Mouse (Mus musculus): ENCODE measurements at regions not wholly inside any gene's neighbourhood (a gene's known extent, or its start where the extent isn't known, plus 50 kb on each side); places are given as distances from the start of the nearest gene placed in this dataset.
A peak's percentile ranks its signal among the peaks of the same experiment; 100 is the strongest.
"Not testable (repeated sequence)": the region's sequence is repeated elsewhere in the genome, so short reads cannot be mapped to it uniquely, and the experiment has no call there.

DNA sequence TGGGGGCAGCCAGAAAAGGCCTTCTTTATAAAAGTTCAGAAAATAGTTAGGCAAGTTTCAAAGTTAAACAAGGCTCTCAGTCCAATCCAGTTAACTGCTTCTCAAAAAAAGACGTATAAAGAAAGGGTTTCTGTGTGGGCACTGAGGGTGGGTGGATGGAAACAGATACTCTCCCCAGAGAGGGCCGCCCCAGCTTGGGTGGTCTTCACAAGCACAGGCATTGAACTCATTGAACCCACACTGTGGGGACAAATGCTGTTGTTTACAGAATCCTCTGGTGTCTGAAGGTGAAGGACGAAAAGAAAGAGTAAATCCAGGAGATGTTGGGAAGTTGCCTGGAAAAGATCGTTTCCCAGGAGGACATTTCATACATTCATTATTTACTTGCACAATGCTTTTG lies 253.9 kb downstream of the Trib2 start:
- no peak for DNase-seq (ENCODE audit: low spot score)

DNA sequence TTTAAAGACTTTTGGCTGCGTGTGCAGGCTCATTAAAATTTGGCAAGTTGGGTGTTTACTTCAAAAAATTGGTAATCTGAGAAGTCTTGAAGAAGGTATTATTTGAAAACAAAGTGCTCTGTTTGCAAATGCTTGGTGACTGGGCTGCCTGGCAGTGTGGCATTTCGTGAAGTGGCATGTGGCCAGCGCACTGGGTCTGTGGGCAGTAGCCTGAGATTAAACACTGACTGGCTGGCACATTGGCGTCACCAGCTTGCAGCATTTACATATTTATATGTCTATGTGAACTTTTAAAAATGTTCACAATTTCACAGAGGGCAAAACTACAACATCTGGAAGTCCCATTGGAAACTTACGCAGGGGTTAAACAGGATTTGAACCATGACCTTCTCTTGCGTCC lies 261.3 kb downstream of the Trib2 start:
- DNase-seq (ENCODE audit: low spot score), result no peak

DNA sequence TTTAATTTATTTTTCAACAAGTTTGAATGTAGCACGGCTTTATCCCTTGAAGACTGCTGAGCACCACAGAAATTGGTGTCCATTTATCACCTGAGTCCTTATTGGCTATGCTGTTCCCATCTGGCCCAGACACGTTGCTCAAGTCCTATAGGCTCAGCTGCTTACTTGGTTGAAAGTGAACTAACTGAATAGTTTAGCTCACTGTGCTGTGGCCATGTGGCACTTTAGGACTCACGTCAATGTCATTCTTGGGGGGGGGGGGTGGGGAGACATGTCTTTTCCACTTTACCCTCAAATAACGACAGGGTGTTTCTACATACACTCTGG lies 263.1 kb downstream of the Trib2 start:
- no peak for DNase-seq (ENCODE audit: low spot score)

DNA sequence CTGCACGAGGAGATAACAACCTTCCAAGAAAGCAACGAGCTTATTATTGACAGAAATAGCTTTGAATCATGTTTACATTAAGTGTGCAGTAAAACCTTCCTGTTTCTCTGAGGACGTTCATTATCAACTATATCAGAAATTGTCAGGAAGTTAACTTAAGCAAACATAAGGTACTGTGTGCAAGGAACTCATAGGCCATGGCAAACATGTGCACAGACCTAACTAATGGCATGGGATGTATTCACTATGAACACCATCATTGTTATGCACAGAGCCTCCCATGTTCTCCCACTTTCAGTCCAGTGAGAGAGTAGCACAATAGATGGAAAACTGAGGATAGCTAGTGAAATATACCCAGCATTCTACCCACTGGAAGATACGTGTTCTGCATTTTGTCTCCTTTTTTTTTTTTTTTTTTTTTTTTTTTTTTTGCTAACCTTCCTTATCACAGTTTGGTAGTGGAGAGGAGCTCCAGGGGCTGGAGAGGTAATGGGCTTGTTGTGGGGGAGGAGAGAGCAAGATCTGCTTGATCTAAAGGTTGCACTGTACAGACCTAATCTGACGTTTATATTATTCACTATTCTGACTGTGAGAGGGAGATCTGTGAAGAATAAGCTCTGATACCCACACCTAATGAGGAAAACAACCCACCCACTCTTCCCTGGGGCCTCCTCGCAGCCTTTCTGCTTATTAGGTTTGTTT lies 263.6 kb downstream of the Trib2 start:
- DNase-seq (ENCODE audit: low spot score), result no peak

DNA sequence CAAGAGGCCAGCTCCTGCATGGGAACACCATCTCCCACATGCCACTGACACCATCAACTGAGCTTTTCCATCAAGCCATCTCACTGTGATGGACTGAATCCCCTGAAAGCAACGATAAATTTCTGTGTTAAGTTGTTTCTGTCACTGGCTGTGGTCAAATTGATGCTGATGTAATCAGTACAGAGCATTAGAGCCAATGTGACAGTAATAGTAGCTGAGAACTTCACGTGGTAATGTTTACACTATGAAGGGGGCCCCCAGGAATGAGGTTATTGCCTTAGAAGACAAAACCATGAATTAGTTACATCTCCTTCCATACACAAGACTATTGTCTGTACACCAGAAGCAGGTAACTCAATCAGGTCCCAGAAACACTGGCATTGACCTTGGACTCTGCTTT lies 264.5 kb downstream of the Trib2 start:
- no peak for DNase-seq (ENCODE audit: low spot score)

DNA sequence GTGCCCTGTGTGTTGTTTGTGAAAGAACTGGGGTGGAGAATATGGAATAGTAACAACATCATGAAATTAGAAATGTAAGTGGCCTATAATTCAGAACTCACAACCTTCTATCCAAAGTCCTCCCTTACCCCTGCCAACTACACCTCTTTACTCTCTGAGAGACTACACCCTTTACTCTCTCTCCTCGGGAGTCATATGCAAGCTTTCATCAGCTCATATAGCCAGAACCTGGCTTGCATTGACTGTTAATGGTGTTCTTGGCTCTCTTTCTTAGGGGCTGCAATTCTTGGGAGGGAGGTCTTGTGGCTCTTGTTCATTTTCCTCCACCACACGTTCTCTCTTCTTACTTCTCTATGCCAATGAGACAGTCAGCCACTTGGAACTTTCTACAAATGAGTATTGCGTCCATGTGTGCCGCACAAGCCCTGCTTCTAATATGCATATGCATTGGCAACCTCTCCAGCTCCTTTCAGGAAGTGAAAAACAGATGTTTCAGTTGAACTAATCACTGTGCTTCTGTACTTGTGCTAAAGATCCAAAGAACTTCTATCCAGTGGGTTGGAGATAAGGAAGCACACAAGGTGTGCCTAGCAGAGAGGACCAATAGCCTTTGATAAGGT lies 265.3 kb downstream of the Trib2 start:
- DNase-seq (ENCODE audit: low spot score), result no peak

DNA sequence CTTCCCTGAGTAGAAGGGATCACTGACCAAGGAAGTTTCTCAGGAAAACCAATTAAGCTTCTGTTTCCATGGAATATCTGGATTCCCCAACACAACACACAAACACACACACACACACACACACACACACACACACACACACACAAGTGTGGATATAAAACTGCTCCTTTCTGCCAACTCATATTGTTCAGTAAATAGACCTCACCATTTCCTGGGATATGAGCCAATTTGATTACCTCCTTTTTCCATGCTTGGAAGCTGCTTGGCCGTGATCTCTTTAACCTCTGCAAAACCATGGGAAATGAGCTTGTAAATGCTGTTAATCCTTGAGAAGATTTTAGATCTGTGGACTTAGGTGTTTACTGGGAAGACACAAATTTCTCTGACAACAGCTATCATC lies 272.4 kb downstream of the Trib2 start:
- DNase-seq (ENCODE audit: low spot score), result peak; percentile 51

DNA sequence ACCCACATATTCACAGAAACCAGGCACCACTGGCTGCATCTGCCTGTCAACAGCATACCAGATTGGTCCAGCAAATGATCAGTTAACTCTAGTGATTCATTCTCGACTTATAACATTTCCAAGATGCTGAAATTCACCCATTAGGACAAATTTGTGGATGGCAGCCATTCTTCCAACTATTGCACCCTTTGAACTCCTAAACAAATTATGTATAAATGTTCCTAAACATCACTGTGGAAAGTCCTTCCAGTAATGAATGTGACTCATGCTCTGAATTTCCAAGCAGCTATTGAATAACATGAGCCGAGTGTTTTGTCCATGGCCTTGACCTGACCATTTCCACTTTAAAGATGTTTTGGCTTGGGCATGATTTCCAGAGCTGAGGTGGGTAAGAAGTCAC lies 274.2 kb downstream of the Trib2 start:
- no peak for DNase-seq (ENCODE audit: low spot score)

DNA sequence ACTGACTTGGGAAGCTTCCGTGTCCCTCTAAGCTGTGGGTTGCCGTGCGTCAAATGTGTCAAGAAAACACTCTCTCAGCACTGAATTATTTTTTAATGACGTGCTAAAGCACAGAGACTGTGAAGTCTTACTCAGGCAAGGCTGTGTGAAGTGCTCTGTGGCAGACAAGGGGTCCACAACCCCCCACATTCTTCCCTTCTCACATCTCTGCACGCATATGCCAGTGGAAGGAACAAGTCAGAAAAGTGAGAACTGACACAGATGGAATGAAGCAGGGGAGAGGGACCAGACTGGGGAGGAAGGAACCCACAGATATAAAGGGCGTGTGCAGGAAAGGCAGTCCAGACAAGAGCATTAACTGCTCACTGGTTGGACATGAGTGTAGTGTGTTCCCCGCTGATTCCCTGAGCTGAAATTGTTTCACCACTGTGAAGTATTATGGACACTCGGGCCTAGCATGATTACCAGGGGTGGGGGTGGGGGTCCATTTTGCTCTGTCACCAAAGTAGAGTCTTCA lies 279.8 kb downstream of the Trib2 start:
- no peak for DNase-seq (ENCODE audit: low spot score)

DNA sequence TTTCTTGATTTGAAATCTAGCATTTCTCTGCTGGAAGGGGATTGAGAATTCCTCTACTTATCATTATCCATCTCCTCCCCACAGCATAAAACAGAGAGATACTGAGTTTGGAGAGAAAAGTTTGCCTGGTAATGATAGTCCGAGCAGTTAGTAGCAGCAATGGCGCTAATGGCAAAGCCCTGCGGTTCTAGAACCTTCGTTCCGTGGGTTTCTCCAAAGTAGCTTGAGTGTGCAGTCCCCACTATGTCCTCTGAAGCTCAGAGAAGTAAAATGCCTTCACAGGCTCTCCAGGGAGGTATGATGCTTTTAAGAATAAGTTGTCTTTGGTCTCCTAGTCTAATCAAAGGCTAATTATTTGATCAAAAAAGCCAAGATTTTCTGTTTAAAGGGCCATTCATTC lies 280.5 kb downstream of the Trib2 start:
- DNase-seq (ENCODE audit: low spot score), result no peak

DNA sequence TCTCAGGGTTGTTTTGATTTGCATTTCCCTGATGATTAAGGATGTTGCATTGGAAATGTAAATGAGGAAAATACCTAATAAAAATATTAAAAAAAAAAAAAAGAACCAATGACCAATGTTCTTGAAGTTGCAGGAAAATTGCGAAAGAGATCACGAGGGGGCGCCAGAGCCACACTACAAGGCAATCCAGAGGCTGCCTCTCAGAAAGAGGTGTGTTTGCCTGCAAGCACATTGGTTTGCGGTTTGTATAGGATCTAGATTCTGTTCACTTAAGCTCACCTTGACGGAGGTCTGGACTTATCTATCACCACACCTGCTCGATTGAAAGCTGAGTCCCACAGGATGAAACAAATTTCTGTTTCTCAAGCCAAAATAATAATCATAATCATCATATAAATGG lies 280.9 kb downstream of the Trib2 start:
- peak; percentile 83 for DNase-seq (ENCODE audit: low spot score)

DNA sequence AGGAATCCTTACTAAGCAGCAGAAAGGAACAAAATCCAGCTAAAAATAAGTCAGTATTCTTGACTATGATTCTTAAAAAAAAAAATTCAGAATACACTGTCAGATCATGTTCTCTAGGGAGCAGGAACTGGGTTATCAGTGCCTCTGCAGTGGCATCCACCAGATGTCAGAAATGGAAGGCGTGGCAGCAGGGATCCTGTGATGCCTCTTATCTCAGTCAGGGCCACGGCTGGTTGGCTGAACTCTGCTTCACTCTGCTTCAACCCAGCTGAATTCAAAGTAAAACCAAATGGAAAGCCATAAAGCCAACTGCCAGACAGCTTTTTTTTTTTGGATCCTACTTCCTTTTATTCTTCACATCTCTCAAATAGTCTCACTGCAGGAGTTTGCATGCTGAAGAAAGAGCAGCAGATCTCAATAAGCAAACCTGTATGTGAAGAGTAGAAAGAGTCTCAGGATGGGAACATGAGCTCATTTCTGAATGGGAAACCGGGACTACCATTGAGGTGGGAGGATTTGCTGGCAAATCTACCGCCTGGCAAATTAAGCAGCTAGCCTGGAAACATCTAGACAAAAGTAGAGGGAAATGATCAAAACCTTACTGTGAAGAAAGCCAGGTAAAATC lies 295.8 kb downstream of the Trib2 start:
- no peak for DNase-seq (ENCODE audit: low spot score)

DNA sequence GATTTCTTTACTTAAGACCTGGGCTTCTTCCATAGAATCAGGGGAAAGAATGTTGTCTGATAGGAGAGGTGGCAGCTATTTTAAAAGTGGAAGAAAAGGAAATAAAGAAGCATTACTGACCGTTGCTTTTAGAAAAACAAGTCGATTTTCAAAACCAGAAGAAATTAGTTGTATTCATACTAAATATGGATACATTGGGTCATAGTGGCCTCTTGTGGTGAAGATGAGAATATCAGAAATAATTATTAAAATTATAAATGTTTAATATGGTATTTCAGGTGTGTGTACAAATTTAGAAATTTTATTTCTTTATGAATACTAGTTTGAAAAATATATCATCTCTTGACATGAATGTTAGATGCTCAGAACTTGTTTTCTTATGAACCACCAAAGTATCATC lies 304.7 kb downstream of the Trib2 start:
- no peak for DNase-seq (ENCODE audit: low spot score)

DNA sequence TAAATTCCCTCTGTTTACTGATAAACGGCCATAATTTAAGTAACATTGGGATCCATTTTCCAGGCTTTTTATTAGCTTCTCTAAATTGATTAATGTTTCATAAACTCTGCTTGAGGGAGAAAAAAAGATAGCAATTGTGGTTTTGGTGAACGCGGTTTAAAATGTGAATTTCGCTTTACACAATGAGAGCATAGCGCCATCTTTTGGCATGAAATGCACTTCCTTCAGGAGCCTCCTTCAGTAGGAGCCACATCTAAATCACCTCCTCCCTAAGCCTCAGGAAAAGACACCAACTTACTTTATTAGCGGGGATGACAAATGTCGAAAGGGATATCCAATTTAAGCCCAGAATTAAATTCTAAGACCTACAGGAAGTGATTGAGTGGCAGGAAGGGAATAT lies 309.1 kb downstream of the Trib2 start:
- no peak for DNase-seq (ENCODE audit: low spot score)

DNA sequence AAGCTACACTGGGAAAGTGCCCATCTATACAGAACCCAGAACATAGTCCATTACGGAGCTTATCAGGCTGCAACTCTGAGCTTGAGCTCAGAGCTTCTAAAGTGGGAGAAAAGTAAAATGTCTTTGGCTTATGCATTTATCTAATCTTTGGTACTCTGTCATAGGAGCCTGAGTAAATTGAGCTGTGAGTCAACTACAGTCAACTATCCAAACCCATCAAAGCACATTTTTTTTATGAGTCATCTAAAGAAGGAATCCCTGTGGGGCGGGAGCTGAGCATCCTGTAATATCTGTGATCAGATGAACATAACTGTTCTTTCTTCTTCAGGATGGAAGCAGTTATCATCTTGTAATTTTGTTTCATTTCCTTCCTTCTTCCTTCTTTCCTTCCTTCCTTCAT lies 323.1 kb downstream of the Trib2 start:
- no peak for DNase-seq (ENCODE audit: low spot score)

DNA sequence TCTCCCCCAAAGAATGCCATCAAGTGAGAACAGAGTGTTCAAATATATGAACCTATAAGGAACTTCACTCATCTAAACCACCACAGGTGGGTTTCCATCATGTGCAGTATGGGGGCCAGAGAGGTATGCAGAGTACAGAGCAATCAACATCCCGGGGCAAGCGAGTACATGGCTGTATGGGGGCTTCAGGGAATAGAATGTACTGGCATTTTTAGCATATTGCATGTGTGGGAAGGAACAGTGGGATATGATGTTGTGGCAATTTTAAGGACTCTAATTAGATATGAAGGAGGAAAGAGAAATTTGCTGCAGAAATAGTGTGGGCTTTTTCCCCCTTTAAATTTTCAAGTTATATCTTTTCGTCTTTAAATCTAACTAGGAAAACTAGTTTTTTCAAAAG lies 344.0 kb downstream of the Trib2 start:
- no peak for DNase-seq (ENCODE audit: low spot score)

DNA sequence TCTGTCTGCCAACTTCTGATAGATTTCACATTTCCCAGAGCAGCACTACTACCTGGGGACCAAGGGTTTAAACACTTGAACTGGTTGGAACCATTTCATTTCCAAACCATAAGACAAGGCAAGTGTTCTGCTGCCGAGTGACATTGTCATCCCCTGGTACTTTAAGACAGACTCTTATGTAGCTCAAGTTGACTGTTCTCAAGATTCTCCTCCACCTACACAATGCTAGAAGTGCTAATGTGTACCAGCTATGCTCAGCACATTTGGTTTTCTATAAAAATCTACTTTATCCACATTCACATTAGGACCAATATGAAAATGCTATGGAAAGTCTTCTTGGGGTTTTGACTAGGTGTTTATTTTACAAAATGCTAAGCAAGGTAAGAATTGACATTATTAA lies 357.3 kb downstream of the Trib2 start:
- no peak for DNase-seq (ENCODE audit: low spot score)

DNA sequence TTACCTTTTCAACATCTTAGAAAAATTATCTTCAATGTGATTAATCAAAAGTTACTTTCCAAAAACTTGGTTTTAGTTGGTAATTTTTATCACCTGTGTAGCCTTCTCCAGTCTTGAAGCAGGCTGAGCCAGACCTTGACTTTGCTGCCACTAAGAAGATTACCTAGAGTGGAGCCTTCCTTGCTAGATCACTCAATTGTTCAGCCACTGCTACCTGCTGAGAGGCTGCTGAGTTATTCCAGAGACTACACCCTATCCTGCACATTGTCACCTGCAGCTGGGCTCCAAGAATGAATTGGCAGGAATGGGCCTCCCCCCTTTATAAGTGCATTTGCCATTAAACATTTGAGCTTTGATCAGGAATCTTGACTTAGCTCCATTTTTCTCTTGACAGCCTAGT lies 360.4 kb downstream of the Trib2 start:
- not testable (repeated sequence) for DNase-seq (ENCODE audit: low spot score)

DNA sequence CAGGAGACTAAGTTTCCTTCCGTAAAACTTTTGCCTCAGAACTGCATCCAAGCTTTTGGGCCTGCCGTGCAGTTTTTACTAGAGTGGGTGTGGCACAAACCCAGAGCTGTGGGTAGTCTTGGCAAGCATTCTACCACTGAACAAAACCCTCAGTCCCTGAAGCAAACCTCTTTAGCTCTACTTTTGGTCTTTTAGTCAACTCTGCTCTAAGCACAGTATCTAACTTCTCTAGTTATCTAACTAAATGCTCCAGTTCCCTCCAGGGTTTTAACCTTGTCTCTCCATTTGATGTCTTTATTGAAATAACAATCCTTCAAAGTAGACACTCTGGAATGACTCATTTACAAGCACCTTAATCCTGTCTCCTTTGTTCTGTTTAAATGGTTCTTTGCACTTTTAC lies 361.0 kb downstream of the Trib2 start:
- DNase-seq (ENCODE audit: low spot score), result no peak

DNA sequence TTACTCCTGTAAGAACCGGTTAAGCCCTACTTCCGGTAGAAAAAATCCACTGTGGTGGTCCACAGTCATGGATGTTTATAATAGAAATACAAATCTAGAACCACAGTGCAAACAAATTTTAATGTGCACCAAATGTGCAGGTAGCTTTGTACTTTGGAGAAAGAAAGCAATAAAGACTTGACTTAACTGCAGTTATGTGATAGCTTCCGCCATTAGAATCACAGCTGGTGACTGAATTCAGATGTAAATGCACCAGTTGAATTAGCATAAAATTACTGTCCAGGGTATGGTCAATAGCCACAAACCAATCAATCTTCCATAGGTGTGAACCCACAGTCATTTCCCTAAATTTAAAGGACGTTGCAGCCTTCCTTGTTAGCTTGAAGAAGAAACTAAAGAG lies 367.2 kb downstream of the Trib2 start:
- DNase-seq (ENCODE audit: low spot score), result no peak

DNA sequence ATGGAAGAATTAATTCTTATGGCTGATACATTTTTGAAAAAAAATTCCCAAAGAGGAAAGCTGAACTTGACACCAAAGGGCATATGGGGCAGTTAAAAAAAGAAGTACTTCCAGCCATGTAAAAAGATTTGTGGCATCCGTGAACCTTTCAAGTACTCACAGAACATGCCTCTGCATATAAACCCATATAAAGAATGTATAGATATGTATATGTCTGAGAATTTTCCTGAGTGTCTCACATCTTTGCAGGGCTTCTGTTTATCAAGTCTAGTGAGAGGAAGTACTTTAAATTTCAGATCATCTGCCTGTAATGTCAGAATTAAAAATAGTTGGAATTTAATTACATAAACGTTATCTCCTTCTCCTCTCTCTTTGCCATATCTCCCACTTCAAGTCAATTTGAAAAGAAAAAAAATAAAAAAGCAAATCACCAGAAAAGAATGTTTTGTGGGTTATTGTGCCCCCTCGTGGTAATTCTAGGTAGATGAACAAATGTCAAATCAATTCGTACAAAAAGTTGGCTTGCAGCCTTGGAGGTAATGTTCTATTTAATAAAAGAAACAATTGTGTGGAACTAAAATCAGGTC lies 400.4 kb downstream of the Trib2 start:
- no peak for DNase-seq (ENCODE audit: low spot score)

DNA sequence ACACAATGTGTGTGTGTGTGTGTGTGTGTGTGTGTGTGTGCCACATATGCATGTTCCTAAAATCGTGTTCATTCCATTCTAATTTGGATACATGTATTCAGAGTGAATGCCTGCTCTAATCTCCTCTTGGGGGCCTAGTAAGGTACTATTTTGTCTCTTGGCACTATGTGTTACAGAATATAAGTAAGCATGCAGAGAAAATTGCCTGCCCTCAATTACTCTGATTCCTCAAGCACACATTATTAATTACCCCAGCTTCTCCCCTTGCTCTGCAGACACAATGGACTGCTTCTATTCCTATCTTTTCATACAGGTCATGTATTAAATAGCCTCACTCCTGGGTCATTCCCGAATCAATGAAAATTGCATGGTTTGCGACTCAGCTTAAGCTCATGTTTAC lies 406.3 kb downstream of the Trib2 start:
- no peak for DNase-seq (ENCODE audit: low spot score)

DNA sequence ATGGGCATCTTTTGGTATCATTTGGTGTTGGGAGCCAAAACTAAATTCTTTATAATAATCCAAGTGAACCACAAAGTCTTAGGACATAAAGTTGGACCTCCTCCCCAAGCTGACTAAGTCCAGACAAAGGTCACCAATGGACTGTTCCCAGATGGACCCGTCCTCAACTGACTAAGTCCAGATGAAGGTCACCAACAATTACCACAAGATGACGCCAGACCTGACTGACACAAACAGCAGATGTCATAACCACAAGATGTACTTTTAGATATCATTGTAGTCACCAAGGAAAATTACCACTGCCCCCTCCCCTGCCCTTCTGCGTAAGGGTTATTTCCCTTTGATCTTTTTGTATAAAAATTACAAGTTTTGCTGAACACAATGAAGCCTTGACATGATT lies 409.1 kb downstream of the Trib2 start:
- DNase-seq (ENCODE audit: low spot score), result not testable (repeated sequence)
